Mouse (Mus musculus) kidney, adult 2 months (tissue): ENCODE results near the gene Cnnm2.

ENCODE experiments used
- CTCF ChIP-seq: fragments of 200-500 bp; conservative IDR thresholded peaks from 2 replicates; pipeline ENCODE4 v1.5.1; 2011; ENCODE audit warnings: low read depth, mild to moderate bottlenecking, control low read depth, low read length, moderate library complexity, mixed read lengths; ENCODE audit not compliant: insufficient read depth, insufficient read length
- POLR2A ChIP-seq: fragments of 200-500 bp; IDR thresholded peaks from one replicate; pipeline ENCODE4 v1.6.1; 2011; ENCODE audit warnings: low read depth, low read length, control low read depth

GRCm38 (mm10) chr19:46769759-46770158 lies 8.4 kb downstream of the Cnnm2 start:
- TF ChIP-seq CTCF, result no peak
- no peak for TF ChIP-seq POLR2A
